Mouse (Mus musculus) hindbrain, embryonic 11.5 days (tissue): ENCODE data around the gene Kcnb1. TPM values are rescaled to one million over a fixed set of nuclear protein-coding genes. Genes with fewer than 3 reads are reported as not detected.

Experiments
- ATAC-seq: fragments of 200-750 bp; cut with Nextera tagmentation; 2 replicates; pipeline ENCODE4 v1.8.0; 2017; ENCODE audit warnings: mild to moderate bottlenecking, moderate TSS enrichment, moderate library complexity; ENCODE audit not compliant: low FRiP score
- DNase-seq: peaks from one replicate; pipeline ENCODE4 v3.0.0-alpha.2; 2015; ENCODE audit warnings: low spot score
- H3K27ac ChIP-seq: fragments of 300-500 bp; sonication (generic); 2 replicates; pipeline ENCODE4 v1.5.1; 2014; ENCODE audit warnings: mild to moderate bottlenecking, low read depth, low read length
- H3K27me3 ChIP-seq: fragments of 300-500 bp; sonication (generic); 2 replicates; pipeline ENCODE4 v1.6.1; 2014; ENCODE audit warnings: mild to moderate bottlenecking, low read length, moderate library complexity, mixed read lengths; ENCODE audit not compliant: control insufficient read depth, insufficient read depth
- H3K36me3 ChIP-seq: fragments of 300-500 bp; sonication (generic); 2 replicates; pipeline ENCODE4 v1.6.1; 2014; ENCODE audit warnings: mild to moderate bottlenecking, low read length, moderate library complexity, mixed read lengths; ENCODE audit not compliant: control insufficient read depth, insufficient read depth
- H3K4me1 ChIP-seq: fragments of 300-500 bp; sonication (generic); replicated peaks from 2 replicates; pipeline ENCODE4 v1.6.1; 2014; ENCODE audit warnings: low read length, mixed read lengths; ENCODE audit not compliant: control insufficient read depth, insufficient read depth
- H3K4me2 ChIP-seq: fragments of 300-500 bp; sonication (generic); replicated peaks from 2 replicates; pipeline ENCODE4 v1.6.1; 2014; ENCODE audit warnings: mild to moderate bottlenecking, low read depth, low read length
- H3K4me3 ChIP-seq: fragments of 300-500 bp; sonication (generic); 2 replicates; pipeline ENCODE4 v1.5.1; 2014; ENCODE audit warnings: low read depth, low read length
- H3K9ac ChIP-seq: fragments of 300-500 bp; sonication (generic); 2 replicates; pipeline ENCODE4 v1.6.1; 2014; ENCODE audit warnings: low read depth, low read length
- H3K9me3 ChIP-seq: fragments of 300-500 bp; sonication (generic); 2 replicates; pipeline ENCODE4 v1.6.1; 2016; ENCODE audit warnings: low read length; ENCODE audit not compliant: control insufficient read depth
- WGBS: fragments of 180-500 bp; shearing (Covaris S2); extraction: QIAGEN DNeasy Blood & Tissue Kit; methylation state at CpG from one replicate; pipeline ENCODE4 v1.1.7; 2014; 5-methylcytosine and 5-hydroxymethylcytosine counted together
- polyA plus RNA-seq: library from polyadenylated mRNA; unstranded; fragments of >200 nt; fragmentation: Nextera tagmentation; extraction: Ambion mirVana; gene quantifications from 2 replicates; pipeline ENCODE4 v1.2.1, GENCODE M21; 2014

Kcnb1 gene
- polyA plus RNA-seq, 1 experiment from 2014 or later: 0.69 TPM

GRCm38 (mm10) chr2:167121228-167121627 is 68.7 kb downstream of the Kcnb1 start:
- no peaks in the 10 kb centered on the region for H3K36me3 ChIP-seq
- H3K4me3 ChIP-seq: no peak overlapping the region
- DNase-seq: no peak
- H3K27ac ChIP-seq: no peak overlapping the region
- H3K4me2 ChIP-seq: no peak overlapping the region
- H3K27me3 ChIP-seq: no peaks in the 10 kb centered on the region
- WGBS: 63% methylated on average over 6 of the region's 6 CpGs
- no peak for ATAC-seq
- no peaks in the 10 kb centered on the region; the same call in 1 of the 2 replicates for H3K4me1 ChIP-seq
- no peaks in the 10 kb centered on the region for H3K9me3 ChIP-seq
- no peak overlapping the region for H3K9ac ChIP-seq

GRCm38 (mm10) chr2:167120186-167120830 is 69.6 kb downstream of the Kcnb1 start:
- H3K4me3 ChIP-seq: no peak overlapping the region
- ATAC-seq (no peak), DNase-seq (no peak)
- no peak overlapping the region for H3K9ac ChIP-seq
- H3K4me2 ChIP-seq: no peak overlapping the region
- no peaks in the 10 kb centered on the region for H3K36me3 ChIP-seq
- H3K9me3 ChIP-seq: no peaks in the 10 kb centered on the region
- no peaks in the 10 kb centered on the region; the same call in 1 of the 2 replicates for H3K4me1 ChIP-seq
- WGBS: 75% methylated on average over 12 of the region's 12 CpGs
- no peak overlapping the region for H3K27ac ChIP-seq
- H3K27me3 ChIP-seq: no peaks in the 10 kb centered on the region

GRCm38 (mm10) chr2:167118046-167118445 is 71.9 kb downstream of the Kcnb1 start:
- WGBS: 71% methylated on average over 10 of the region's 10 CpGs
- Histone ChIP-seq H3K36me3 (no peaks in the 10 kb centered on the region), H3K27me3 (no peaks in the 10 kb centered on the region), H3K9ac (no peak overlapping the region), H3K27ac (no peak overlapping the region), H3K4me3 (no peak overlapping the region), H3K4me1 (no peaks in the 10 kb centered on the region; the same call in 1 of the 2 replicates), H3K4me2 (no peak overlapping the region), H3K9me3 (no peaks in the 10 kb centered on the region)
- ATAC-seq: no peak
- DNase-seq: no peak

GRCm38 (mm10) chr2:167112737-167113136 is 77.2 kb downstream of the Kcnb1 start:
- Histone ChIP-seq H3K4me3 (no peak overlapping the region), H3K4me1 (no peaks in the 10 kb centered on the region), H3K36me3 (no peaks in the 10 kb centered on the region), H3K4me2 (no peak overlapping the region), H3K9ac (no peak overlapping the region), H3K27me3 (no peaks in the 10 kb centered on the region), H3K27ac (no peak overlapping the region), H3K9me3 (no peaks in the 10 kb centered on the region)
- peak; percentile 92 for DNase-seq
- 48% methylated on average over 6 of the region's 6 CpGs for WGBS
- ATAC-seq: 0 out of 2 replicates have a peak, but pooled peaks have one; percentile 12

GRCm38 (mm10) chr2:167112259-167112658 is 77.7 kb downstream of the Kcnb1 start:
- H3K27ac ChIP-seq: no peak overlapping the region
- H3K36me3 ChIP-seq: no peaks in the 10 kb centered on the region
- H3K27me3 ChIP-seq: no peaks in the 10 kb centered on the region
- H3K4me2 ChIP-seq: no peak overlapping the region
- H3K4me3 ChIP-seq: no peak overlapping the region
- no peak overlapping the region for H3K9ac ChIP-seq
- no peaks in the 10 kb centered on the region for H3K4me1 ChIP-seq
- ATAC-seq: no peak
- no peak for DNase-seq
- 64% methylated on average over 7 of the region's 7 CpGs for WGBS
- no peaks in the 10 kb centered on the region for H3K9me3 ChIP-seq

GRCm38 (mm10) chr2:167109506-167109905 is 80.4 kb downstream of the Kcnb1 start:
- no peaks in the 10 kb centered on the region for H3K36me3 ChIP-seq
- no peak for DNase-seq
- no peak for ATAC-seq
- H3K9ac ChIP-seq: no peak overlapping the region
- H3K27ac ChIP-seq: no peak overlapping the region
- no peak overlapping the region for H3K4me3 ChIP-seq
- no peaks in the 10 kb centered on the region; the same call in 1 of the 2 replicates for H3K9me3 ChIP-seq
- no peak overlapping the region for H3K4me2 ChIP-seq
- H3K27me3 ChIP-seq: no peaks in the 10 kb centered on the region
- 86% methylated on average over 8 of the region's 8 CpGs for WGBS
- no peaks in the 10 kb centered on the region for H3K4me1 ChIP-seq

GRCm38 (mm10) chr2:167103546-167103945 is 86.4 kb downstream of the Kcnb1 start:
- 89% methylated on average over 7 of the region's 7 CpGs for WGBS
- Histone ChIP-seq H3K4me1 (no peaks in the 10 kb centered on the region), H3K4me2 (no peak overlapping the region), H3K9ac (no peak overlapping the region), H3K27me3 (no peaks in the 10 kb centered on the region), H3K4me3 (no peak overlapping the region), H3K36me3 (no peaks in the 10 kb centered on the region), H3K9me3 (no peaks in the 10 kb centered on the region; the same call in 1 of the 2 replicates), H3K27ac (no peak overlapping the region)
- no peak for DNase-seq
- ATAC-seq: no peak

GRCm38 (mm10) chr2:167101743-167102441 is 88.1 kb downstream of the Kcnb1 start:
- 74% methylated on average over 17 of the region's 17 CpGs for WGBS
- no peaks in the 10 kb centered on the region for H3K27me3 ChIP-seq
- no peaks in the 10 kb centered on the region for H3K36me3 ChIP-seq
- no peak for DNase-seq
- no peak overlapping the region for H3K4me3 ChIP-seq
- ATAC-seq: no peak
- H3K4me2 ChIP-seq: no peak overlapping the region
- H3K4me1 ChIP-seq: no peaks in the 10 kb centered on the region
- no peaks in the 10 kb centered on the region for H3K9me3 ChIP-seq
- H3K9ac ChIP-seq: no peak overlapping the region
- no peak overlapping the region for H3K27ac ChIP-seq

- H3K4me3 ChIP-seq: no peak overlapping the region
- no peaks in the 10 kb centered on the region for H3K27me3 ChIP-seq
- 89% methylated on average over 4 of the region's 4 CpGs for WGBS
- no peaks in the 10 kb centered on the region for H3K36me3 ChIP-seq
- H3K4me2 ChIP-seq: no peak overlapping the region
- no peak for ATAC-seq
- DNase-seq: no peak
- H3K4me1 ChIP-seq: no peaks in the 10 kb centered on the region
- no peak overlapping the region for H3K27ac ChIP-seq
- no peak overlapping the region for H3K9ac ChIP-seq
- no peaks in the 10 kb centered on the region for H3K9me3 ChIP-seq
These were observed 95.3 kb downstream of the Kcnb1 start for GRCm38 (mm10) chr2:167094688-167095087.
